8 mouse cellular contexts compared by ENCODE assay signal in genomic region chr14:84443288-84443686, GRCm38 (mm10). TPM values are rescaled to one million over a fixed set of nuclear protein-coding genes. Genes with fewer than 3 reads are reported as not detected.
DNase-seq lines count a peak whose midpoint lies in the region; ATAC-seq and TF ChIP-seq lines count a peak whose summit lies in the region.

Gene Pcdh17 (plus strand): TSS chr14:84443563.

- peaks cover 6% of the 10 kb centered on the region; the same call in 1 of the 2 replicates for H3K27me3 ChIP-seq in cerebellum, adult 2 months (ENCODE audit: control insufficient read depth, insufficient read depth, low read length)
- H3K27me3 ChIP-seq in forebrain, postnatal 0 days (ENCODE audit: insufficient read depth, low read length), result no peaks in the 10 kb centered on the region
- no peaks in the 10 kb centered on the region for H3K27me3 ChIP-seq in neural tube, embryonic 15.5 days (replicated peaks)

- H3K9ac ChIP-seq in forebrain, postnatal 0 days, result peak within 1 kb of the TSS; percentile 67
- peak within 1 kb of the TSS; percentile 69 for H3K9ac ChIP-seq in neural tube, embryonic 15.5 days (replicated peaks)

- TF ChIP-seq CTCF in cerebellum, adult 2 months (IDR thresholded peaks at IDR 0.05; ENCODE audit: borderline replicate concordance, insufficient read depth, low read depth, low read length), result no peak
- TF ChIP-seq CTCF in forebrain, postnatal 0 days (IDR thresholded peaks at IDR 0.05; ENCODE audit: low read depth), result no peak
- TF ChIP-seq CTCF in layer of hippocampus, adult 2 months (conservative IDR thresholded peaks at IDR 0.05), result no peak
- TF ChIP-seq CTCF in lung, adult 2 months (IDR thresholded peaks at IDR 0.05; ENCODE audit: insufficient read depth, low read length), result no peak

- H3K36me3 ChIP-seq in forebrain, postnatal 0 days (ENCODE audit: insufficient read depth), result no peaks in the 10 kb centered on the region
- no peaks in the 10 kb centered on the region for H3K36me3 ChIP-seq in neural tube, embryonic 15.5 days

- WGBS in cerebellum, adult 2 months, result under 1% methylated on average over 31 of the region's 31 CpGs
- WGBS in forebrain, postnatal 0 days, result 1% methylated on average over 31 of the region's 31 CpGs
- under 1% methylated on average over 31 of the region's 31 CpGs for WGBS in lung, adult 2 months
- whole genome bisulfite sequencing in neural tube, embryonic 15.5 days, result under 1% methylated on average over 31 of the region's 31 CpGs

- TF ChIP-seq POLR2A in cerebellum, adult 2 months (IDR thresholded peaks at IDR 0.05; ENCODE audit: borderline replicate concordance, insufficient read depth, low read length), result peak; percentile 59; the same call in 1 of the 2 replicates
- peak; percentile 96 for TF ChIP-seq POLR2A in lung, adult 2 months (IDR thresholded peaks at IDR 0.05; ENCODE audit: borderline replicate concordance, extremely low read depth, low read depth, low read length)

- peak; percentile 87 for ATAC-seq in forebrain, postnatal 0 days
- peak; percentile 92 for ATAC-seq in neural tube, embryonic 15.5 days (ENCODE audit: low FRiP score)

- H3K4me2 ChIP-seq in forebrain, postnatal 0 days (ENCODE audit: low read depth), result peak within 1 kb of the TSS; percentile 74
- peak within 1 kb of the TSS; percentile 81 for H3K4me2 ChIP-seq in neural tube, embryonic 15.5 days

- H3K27ac ChIP-seq in cerebellum, adult 2 months (ENCODE audit: insufficient read depth, low read length), result no peak within 1 kb of the TSS
- H3K27ac ChIP-seq in forebrain, postnatal 0 days (ENCODE audit: low read depth, low read length), result peak within 1 kb of the TSS; percentile 84
- H3K27ac ChIP-seq in layer of hippocampus, adult 2 months, result peak within 1 kb of the TSS; percentile 92
- H3K27ac ChIP-seq in neural tube, embryonic 15.5 days (replicated peaks), result peak within 1 kb of the TSS; percentile 92

- H3K4me3 ChIP-seq in cerebellum, adult 2 months (replicated peaks; ENCODE audit: insufficient read depth, low read depth, low read length), result peak within 1 kb of the TSS; percentile 95
- H3K4me3 ChIP-seq in forebrain, postnatal 0 days (ENCODE audit: low read depth, low read length), result peak within 1 kb of the TSS; percentile 57
- H3K4me3 ChIP-seq in layer of hippocampus, adult 2 months, result peak within 1 kb of the TSS; percentile 80
- peak within 1 kb of the TSS; percentile 69 for H3K4me3 ChIP-seq in lung, adult 2 months (replicated peaks; ENCODE audit: extremely low read depth, low read depth, low read length)
- H3K4me3 ChIP-seq in neural tube, embryonic 15.5 days (replicated peaks), result peak within 1 kb of the TSS; percentile 68

- intact Hi-C loops in heart, postnatal 36 days (cut with DNase I), result loop anchor here (5.0 kb wide), 1 partner anchor 1864 kb away; no protein-coding TSS in a partner anchor

- no peaks in the 10 kb centered on the region for H3K9me3 ChIP-seq in forebrain, postnatal 0 days (ENCODE audit: low read length)
- no peaks in the 10 kb centered on the region for H3K9me3 ChIP-seq in neural tube, embryonic 15.5 days (replicated peaks)

- peaks cover 7% of the 10 kb centered on the region; the same call in 1 of the 2 replicates for H3K4me1 ChIP-seq in cerebellum, adult 2 months (ENCODE audit: control insufficient read depth, insufficient read depth, low read length)
- H3K4me1 ChIP-seq in forebrain, postnatal 0 days (ENCODE audit: insufficient read depth), result peaks cover 4% of the 10 kb centered on the region; the same call in 1 of the 2 replicates
- H3K4me1 ChIP-seq in lung, adult 2 months (ENCODE audit: control insufficient read depth, insufficient read depth, low read length), result no peaks in the 10 kb centered on the region
- H3K4me1 ChIP-seq in neural tube, embryonic 15.5 days, result peaks cover 13% of the 10 kb centered on the region

- peak; percentile 95 for DNase-seq in ES-CJ7 (ENCODE audit: low read depth, low spot score)
- peak; percentile 93 to 95 for DNase-seq in cerebellum, adult 2 months
- peak; percentile 98 for DNase-seq in forebrain, postnatal 0 days
- DNase-seq in heart, postnatal 36 days, result peak; percentile 88 to 90
- DNase-seq in layer of hippocampus, adult 2 months (ENCODE audit: low spot score in 2 of 2), result peak; percentile 96 to 97
- DNase-seq in lung, adult 2 months, result peak; percentile 87
- peak; percentile 26 to 28 for DNase-seq in thymus, adult 18-20 months

RNA-seq across cellular contexts. Expression of gene Pcdh17, which starts in this region (rescaled TPM):
- 8.3 and 9.3 TPM in 2 replicates for polyA plus RNA-seq in cerebellum, adult 2 months (2012; rRNA removed)
- total RNA-seq in forebrain, postnatal 0 days (2014; rRNA removed), result 36.9 and 57.3 TPM in 2 replicates
- 10.9 and 23.8 TPM in 2 replicates for polyA plus RNA-seq in forebrain, postnatal 0 days (2015; fragmentation: Nextera tagmentation; extraction: Ambion mirVana)
- total RNA-seq in heart, postnatal 36 days (2021), result 1 to 10 TPM; 3.2 to 3.5 TPM
- 10 to 100 TPM; 41.1 to 44.8 TPM for total RNA-seq in layer of hippocampus, adult 2 months (2021)
- 9.1 and 9.3 TPM in 2 replicates for polyA plus RNA-seq in lung, adult 2 months (2012; rRNA removed)
- polyA plus RNA-seq in neural tube, embryonic 15.5 days (2015; fragmentation: Nextera tagmentation; extraction: Ambion mirVana), result 28.6 and 32.8 TPM in 2 replicates

Comparison
In these comparisons a context has a peak if more than half of its experiments do, and no peak if none do; other contexts are left out.
1. DNase-seq: peak in every context shown above with its lines; median percentile 98 in forebrain, postnatal 0 days; 96 in layer of hippocampus, adult 2 months; 95 in ES-CJ7; 94 in cerebellum, adult 2 months; 89 in heart, postnatal 36 days; 87 in lung, adult 2 months; 27 in thymus, adult 18-20 months.